ENCODE assay signal across 8 mouse cellular contexts in the genomic region with DNA sequence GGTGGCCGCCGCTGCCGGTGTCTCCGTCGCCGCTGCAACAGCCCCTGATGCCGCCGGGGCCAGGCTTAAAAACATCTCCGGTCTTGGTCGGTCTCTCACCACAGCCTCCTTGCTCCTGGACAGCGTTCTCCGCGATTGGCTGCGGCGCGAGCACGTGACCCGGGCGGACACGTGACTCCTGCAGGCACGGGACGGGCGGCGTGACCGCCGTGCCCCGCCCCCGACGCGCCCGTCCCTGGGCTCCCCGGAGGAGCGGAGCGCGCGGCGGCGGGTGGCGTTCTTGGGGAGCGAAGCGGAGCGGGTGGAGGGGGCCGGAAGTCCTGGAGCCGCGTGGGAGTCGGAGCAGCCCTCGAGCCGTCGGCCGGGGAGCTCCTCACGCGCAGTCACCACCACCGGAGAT. TPM values are rescaled to one million over a fixed set of nuclear protein-coding genes. Genes with fewer than 3 reads are reported as not detected.
DNase-seq lines count a peak whose midpoint lies in the region; ATAC-seq and TF ChIP-seq lines count a peak whose summit lies in the region.

A gene (minus strand): TSS at position 156 of the 400 bp plus-strand sequence.

- peaks cover 43% of the 10 kb centered on the region for H3K36me3 ChIP-seq in G1E (replicated peaks)
- peaks cover 27% of the 10 kb centered on the region for H3K36me3 ChIP-seq in forebrain, embryonic 15.5 days
- peaks cover 25% of the 10 kb centered on the region for H3K36me3 ChIP-seq in neural tube, embryonic 14.5 days (ENCODE audit: control insufficient read depth, insufficient read depth, low read length)
- no peaks in the 10 kb centered on the region; the same call in 1 of the 2 replicates for H3K36me3 ChIP-seq in testis, adult 2 months (ENCODE audit: control insufficient read depth, insufficient read depth, low read length)

- peak within 1 kb of the TSS; percentile 94 for H3K27ac ChIP-seq in forebrain, embryonic 15.5 days (replicated peaks)
- peak within 1 kb of the TSS; percentile 93 for H3K27ac ChIP-seq in neural tube, embryonic 14.5 days (ENCODE audit: low read depth, low read length)
- H3K27ac ChIP-seq in testis, adult 2 months (ENCODE audit: control insufficient read depth, insufficient read depth, low read depth, low read length): peak within 1 kb of the TSS; percentile 92

- no peak for TF ChIP-seq CTCF in G1E (IDR thresholded peaks at IDR 0.05; ENCODE audit: low read depth, low read length)
- 0 out of 2 replicates have a peak, but pooled peaks have one; percentile 3 for TF ChIP-seq CTCF in testis, adult 2 months (IDR thresholded peaks at IDR 0.05; ENCODE audit: control insufficient read depth, insufficient read depth, insufficient replicate concordance, low read depth, low read length)

- ATAC-seq in G1E (ENCODE audit: extremely low read depth, insufficient number of reproducible peaks, low FRiP score, poor library complexity, severe bottlenecking): peak; percentile 77
- ATAC-seq in forebrain, embryonic 15.5 days (replicated peaks): peak; percentile 99
- peak; percentile 98 for ATAC-seq in neural tube, embryonic 14.5 days (ENCODE audit: low read depth)

- no peaks in the 10 kb centered on the region for H3K9me3 ChIP-seq in G1E (replicated peaks)
- no peaks in the 10 kb centered on the region for H3K9me3 ChIP-seq in forebrain, embryonic 15.5 days
- no peaks in the 10 kb centered on the region for H3K9me3 ChIP-seq in neural tube, embryonic 14.5 days (ENCODE audit: control insufficient read depth, low read length)

- peak within 1 kb of the TSS; percentile 72 for H3K4me2 ChIP-seq in forebrain, embryonic 15.5 days (replicated peaks)
- H3K4me2 ChIP-seq in neural tube, embryonic 14.5 days (ENCODE audit: low read depth, low read length): peak within 1 kb of the TSS; percentile 78

- under 1% methylated on average over 53 of the region's 53 CpGs for WGBS in forebrain, embryonic 15.5 days
- WGBS in neural tube, embryonic 14.5 days: under 1% methylated on average over 47 of the region's 53 CpGs

- H3K4me3 ChIP-seq in G1E (ENCODE audit: low read depth, low read length): peak within 1 kb of the TSS; percentile 98
- peak within 1 kb of the TSS; percentile 81 for H3K4me3 ChIP-seq in forebrain, embryonic 15.5 days
- peak within 1 kb of the TSS; percentile 87 for H3K4me3 ChIP-seq in neural tube, embryonic 14.5 days (ENCODE audit: low read depth, low read length)
- peak within 1 kb of the TSS; percentile 82 for H3K4me3 ChIP-seq in testis, adult 2 months (ENCODE audit: control insufficient read depth, low read depth, low read length)

- H3K4me1 ChIP-seq in G1E (ENCODE audit: insufficient read depth, low read depth, low read length): peaks cover 36% of the 10 kb centered on the region
- peaks cover 27% of the 10 kb centered on the region for H3K4me1 ChIP-seq in forebrain, embryonic 15.5 days
- H3K4me1 ChIP-seq in neural tube, embryonic 14.5 days (ENCODE audit: control insufficient read depth, insufficient read depth, low read length): peaks cover 12% of the 10 kb centered on the region
- peaks cover 3% of the 10 kb centered on the region; the same call in 1 of the 2 replicates for H3K4me1 ChIP-seq in testis, adult 2 months (ENCODE audit: control insufficient read depth, insufficient read depth, low read length)

- DNase-seq in G1E (ENCODE audit: low spot score): peak; percentile 96
- DNase-seq in cerebellum, adult 11-12 months: peak; percentile 96
- DNase-seq in heart, postnatal 25 days (ENCODE audit: low spot score): peak; percentile 96
- peak; percentile 94 to 97 for DNase-seq in layer of hippocampus, adult 18-20 months (ENCODE audit: low spot score in 2 of 2)
- DNase-seq in lung, adult 18-20 months: peak; percentile 96

- intact Hi-C loops in heart, postnatal 25 days (cut with DNase I): loop anchor here (2.0 kb wide), 1 partner anchor 24 kb away; a partner anchor contains a TSS

- TF ChIP-seq POLR2A in testis, adult 2 months (IDR thresholded peaks at IDR 0.05; ENCODE audit: control insufficient read depth, low read depth, low read length): peak; percentile 55

- H3K27me3 ChIP-seq in G1E (ENCODE audit: insufficient read depth, low read length): no peaks in the 10 kb centered on the region
- no peaks in the 10 kb centered on the region for H3K27me3 ChIP-seq in forebrain, embryonic 15.5 days
- no peaks in the 10 kb centered on the region for H3K27me3 ChIP-seq in neural tube, embryonic 14.5 days (ENCODE audit: control insufficient read depth, insufficient read depth, low read length)
- no peaks in the 10 kb centered on the region for H3K27me3 ChIP-seq in testis, adult 2 months (ENCODE audit: control insufficient read depth, insufficient read depth, low read length)

- peak within 1 kb of the TSS; percentile 80 for H3K9ac ChIP-seq in forebrain, embryonic 15.5 days (replicated peaks)
- H3K9ac ChIP-seq in neural tube, embryonic 14.5 days (replicated peaks; ENCODE audit: low read depth, low read length): peak within 1 kb of the TSS; percentile 86

RNA-seq across cellular contexts. Expression of the gene that starts here (rescaled TPM):
- total RNA-seq in G1E (2014; fragmentation: Nextera tagmentation) (59.2 and 67.7 TPM in 2 replicates), G1E (2017) (61.0 and 74.8 TPM in 2 replicates)
- 5.5 and 5.9 TPM in 2 replicates for polyA plus RNA-seq in G1E (2012)
- polyA plus RNA-seq in forebrain, embryonic 15.5 days (2015; fragmentation: Nextera tagmentation; extraction: Ambion mirVana): 125 and 135 TPM in 2 replicates
- total RNA-seq in heart, postnatal 25 days (2021): 10 to 100 TPM; 15.8 to 22.5 TPM
- 100 to 1,000 TPM; 272 to 293 TPM for total RNA-seq in layer of hippocampus, adult 18-20 months (2021)
- 184 and 193 TPM in 2 replicates for polyA plus RNA-seq in neural tube, embryonic 14.5 days (2014; fragmentation: Nextera tagmentation; extraction: Ambion mirVana)
- polyA plus RNA-seq in testis, adult 2 months (2012; rRNA removed): 5.9 and 11.0 TPM in 2 replicates

Comparison
In these comparisons a context has a peak if more than half of its experiments do, and no peak if none do; other contexts are left out.
1. Peak in every context shown above with its lines: DNase-seq, ATAC-seq, H3K4me3 ChIP-seq and H3K27ac ChIP-seq.
2. RNA of the gene that starts here (polyA plus RNA-seq): 184 to 193 TPM in neural tube, embryonic 14.5 days and 125 to 135 TPM in forebrain, embryonic 15.5 days; 5.9 to 11.0 TPM in testis, adult 2 months and 5.5 to 5.9 TPM in G1E; every median in the first group is over 10 times any median in the second.